Mouse (Mus musculus) kidney, postnatal 25 days (tissue): Measurements from ENCODE around the gene Itih1.
A peak's percentile ranks its signal among the peaks of the same experiment; 100 is the strongest.

Source experiments
- DNase-seq, 2 experiments: peaks; one replicate each; pipeline ENCODE4 v3.0.0; 2021; ENCODE audit warnings: mixed read lengths in 2 of 2

Itih1 gene

GRCm38 (mm10) chr14:30943038-30943437, at the start of gene Itih1:
Itih1 (minus strand) TSS chr14:30943289.
- peak; percentile 10 to 34 for DNase-seq

- DNase-seq = peak; percentile 44 to 54
Measured at GRCm38 (mm10) chr14:30976222-30976621, 33.1 kb upstream of the Itih1 start.

- peak; percentile 28 to 48 for DNase-seq
Measured at GRCm38 (mm10) chr14:30974204-30974603, 31.1 kb upstream of the Itih1 start.

- DNase-seq = peak; percentile 32 to 49
Measured at GRCm38 (mm10) chr14:30960366-30960765, 17.3 kb upstream of the Itih1 start.

- DNase-seq = no peak
Measured at GRCm38 (mm10) chr14:30959031-30959430, 15.9 kb upstream of the Itih1 start.

GRCm38 (mm10) chr14:30958517-30958916, 15.4 kb upstream of the Itih1 start:
- no peak for DNase-seq

- peak; percentile 95 to 98 for DNase-seq
Measured at GRCm38 (mm10) chr14:30951154-30951825, 8.2 kb upstream of the Itih1 start, which contains the start of gene Nek4. Nek4 (plus strand) TSS chr14:30951377.

GRCm38 (mm10) chr14:30949986-30950385, 6.9 kb upstream of the Itih1 start:
- DNase-seq = no peak

- no peak for DNase-seq
Measured at GRCm38 (mm10) chr14:30944745-30945144, 1.7 kb upstream of the Itih1 start.

- peak; percentile 46 to 79 for DNase-seq
Measured at GRCm38 (mm10) chr14:30943860-30944674, 978 bp upstream of the Itih1 start.

- no peak for DNase-seq
Measured at GRCm38 (mm10) chr14:30942254-30942653, 835 bp downstream of the Itih1 start.

- no peak for DNase-seq
Measured at GRCm38 (mm10) chr14:30933351-30933750, 9.7 kb downstream of the Itih1 start.

- DNase-seq = peak in 1 of 2 experiments; percentile 11
Measured at GRCm38 (mm10) chr14:30930386-30930785, 12.7 kb downstream of the Itih1 start.

GRCm38 (mm10) chr14:30925492-30925891, 17.6 kb downstream of the Itih1 start:
- no peak for DNase-seq

- DNase-seq = no peak
Measured at GRCm38 (mm10) chr14:30923375-30924105, 19.5 kb downstream of the Itih1 start, which contains the start of gene Itih3. Itih3 (minus strand) TSS chr14:30923760.

- no peak for DNase-seq
Measured at GRCm38 (mm10) chr14:30922053-30922670, 20.9 kb downstream of the Itih1 start.

GRCm38 (mm10) chr14:30916516-30916915, 26.6 kb downstream of the Itih1 start:
- DNase-seq = no peak

- peak; percentile 74 to 78 for DNase-seq
Measured at GRCm38 (mm10) chr14:30913404-30913803, 29.7 kb downstream of the Itih1 start.

GRCm38 (mm10) chr14:30912641-30913040, 30.4 kb downstream of the Itih1 start:
- DNase-seq = peak; percentile 50 to 78

- no peak for DNase-seq
Measured at GRCm38 (mm10) chr14:30911141-30911540, 31.9 kb downstream of the Itih1 start.

- no peak for DNase-seq
Measured at GRCm38 (mm10) chr14:30907814-30908265, 35.2 kb downstream of the Itih1 start.

GRCm38 (mm10) chr14:30906001-30906400, 37.1 kb downstream of the Itih1 start:
- DNase-seq = no peak

- DNase-seq = no peak
Measured at GRCm38 (mm10) chr14:30904307-30904706, 38.8 kb downstream of the Itih1 start.
